Mouse (Mus musculus) embryonic facial prominence, embryonic 12.5 days (tissue): ENCODE measurements at regions not wholly inside any gene's neighbourhood (a gene's known extent, or its start where the extent isn't known, plus 50 kb on each side); places are given as distances from the start of the nearest gene placed in this dataset.

ENCODE experiments used
- ATAC-seq: fragments of 200-750 bp; cut with Nextera tagmentation; 2 replicates; pipeline ENCODE4 v1.8.0; 2017; ENCODE audit not compliant: insufficient number of reproducible peaks, insufficient read depth, low FRiP score, low TSS enrichment
- H3K27ac ChIP-seq: fragments of 300-500 bp; sonication (generic); 2 replicates; pipeline ENCODE4 v1.5.1; 2016; ENCODE audit warnings: mild to moderate bottlenecking
- H3K27me3 ChIP-seq: fragments of 300-500 bp; sonication (generic); 2 replicates; pipeline ENCODE4 v1.6.1; 2016; ENCODE audit warnings: mild to moderate bottlenecking, moderate library complexity
- H3K36me3 ChIP-seq: fragments of 300-500 bp; sonication (generic); 2 replicates; pipeline ENCODE4 v1.6.1; 2016; ENCODE audit warnings: mild to moderate bottlenecking
- H3K4me1 ChIP-seq: fragments of 300-500 bp; sonication (generic); 2 replicates; pipeline ENCODE4 v1.6.1; 2016
- H3K4me2 ChIP-seq: fragments of 300-500 bp; sonication (generic); replicated peaks from 2 replicates; pipeline ENCODE4 v1.6.1; 2016; ENCODE audit warnings: mild to moderate bottlenecking, moderate library complexity
- H3K4me3 ChIP-seq: fragments of 300-500 bp; sonication (generic); 2 replicates; pipeline ENCODE4 v1.5.1; 2016; ENCODE audit warnings: mild to moderate bottlenecking
- H3K9ac ChIP-seq: fragments of 300-500 bp; sonication (generic); 2 replicates; pipeline ENCODE4 v1.6.1; 2016; ENCODE audit warnings: mild to moderate bottlenecking, moderate library complexity
- H3K9me3 ChIP-seq: fragments of 300-500 bp; sonication (generic); 2 replicates; pipeline ENCODE4 v1.6.1; 2016; ENCODE audit warnings: mild to moderate bottlenecking, moderate library complexity
- WGBS: fragments of 180-500 bp; shearing (Covaris S2); methylation state at CpG from one replicate; pipeline ENCODE4 v1.1.7; 2016; 5-methylcytosine and 5-hydroxymethylcytosine counted together

DNA sequence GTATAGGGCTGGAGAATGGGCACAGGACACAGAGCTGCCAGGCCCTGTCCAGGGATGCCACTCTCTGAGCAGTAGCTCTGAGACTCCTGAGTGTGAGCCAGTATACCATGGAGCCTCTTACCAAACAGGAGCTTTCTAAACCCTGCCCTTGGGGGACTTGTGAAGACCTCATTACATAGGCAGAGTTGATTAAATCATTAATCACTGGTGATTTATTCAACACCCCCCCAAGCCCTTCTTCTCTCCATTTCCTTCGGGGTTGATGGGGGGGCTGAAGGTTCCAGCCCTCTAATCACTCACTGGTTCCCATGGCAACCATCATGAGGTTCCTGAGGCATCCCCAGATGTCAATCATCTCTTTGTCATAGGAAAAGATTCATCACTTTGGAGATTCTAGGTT, 81.0 kb upstream of the Plekha5 start:
- no peaks in the 10 kb centered on the region for H3K36me3 ChIP-seq
- no peaks in the 10 kb centered on the region for H3K27me3 ChIP-seq
- H3K4me3 ChIP-seq = no peak overlapping the region
- H3K4me1 ChIP-seq = peaks cover 4% of the 10 kb centered on the region; the same call in 1 of the 2 replicates
- H3K9ac ChIP-seq = no peak overlapping the region
- no peaks in the 10 kb centered on the region for H3K9me3 ChIP-seq
- H3K4me2 ChIP-seq = no peak overlapping the region
- H3K27ac ChIP-seq = no peak overlapping the region
- WGBS = 64% methylated on average over 1 of the region's 1 CpGs
- no peak for ATAC-seq

DNA sequence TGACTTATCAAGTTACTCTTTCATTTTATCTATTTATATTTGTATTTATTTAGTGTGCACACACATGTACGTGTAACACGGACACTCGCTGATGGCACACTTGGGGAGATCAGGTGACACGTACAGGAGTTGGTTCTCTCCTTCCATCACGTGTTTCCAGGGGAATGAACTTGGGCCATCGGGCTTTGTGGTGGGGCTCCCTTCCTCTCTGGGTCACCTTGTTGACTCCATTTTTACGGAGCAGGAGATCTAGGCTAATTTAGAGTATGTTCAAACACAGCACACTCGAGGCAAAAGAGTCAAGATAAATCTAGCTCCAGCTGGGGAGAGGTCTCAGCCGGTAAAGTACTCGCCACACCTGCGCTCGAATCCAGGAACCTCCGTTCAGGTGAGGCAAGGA, 84.1 kb upstream of the Plekha5 start:
- WGBS = 79% methylated on average over 13 of the region's 13 CpGs
- Histone ChIP-seq H3K9ac (no peak overlapping the region), H3K27me3 (no peaks in the 10 kb centered on the region), H3K9me3 (no peaks in the 10 kb centered on the region), H3K4me1 (peaks cover 23% of the 10 kb centered on the region), H3K4me2 (no peak overlapping the region), H3K27ac (no peak overlapping the region), H3K4me3 (no peak overlapping the region), H3K36me3 (no peaks in the 10 kb centered on the region)
- no peak for ATAC-seq

DNA sequence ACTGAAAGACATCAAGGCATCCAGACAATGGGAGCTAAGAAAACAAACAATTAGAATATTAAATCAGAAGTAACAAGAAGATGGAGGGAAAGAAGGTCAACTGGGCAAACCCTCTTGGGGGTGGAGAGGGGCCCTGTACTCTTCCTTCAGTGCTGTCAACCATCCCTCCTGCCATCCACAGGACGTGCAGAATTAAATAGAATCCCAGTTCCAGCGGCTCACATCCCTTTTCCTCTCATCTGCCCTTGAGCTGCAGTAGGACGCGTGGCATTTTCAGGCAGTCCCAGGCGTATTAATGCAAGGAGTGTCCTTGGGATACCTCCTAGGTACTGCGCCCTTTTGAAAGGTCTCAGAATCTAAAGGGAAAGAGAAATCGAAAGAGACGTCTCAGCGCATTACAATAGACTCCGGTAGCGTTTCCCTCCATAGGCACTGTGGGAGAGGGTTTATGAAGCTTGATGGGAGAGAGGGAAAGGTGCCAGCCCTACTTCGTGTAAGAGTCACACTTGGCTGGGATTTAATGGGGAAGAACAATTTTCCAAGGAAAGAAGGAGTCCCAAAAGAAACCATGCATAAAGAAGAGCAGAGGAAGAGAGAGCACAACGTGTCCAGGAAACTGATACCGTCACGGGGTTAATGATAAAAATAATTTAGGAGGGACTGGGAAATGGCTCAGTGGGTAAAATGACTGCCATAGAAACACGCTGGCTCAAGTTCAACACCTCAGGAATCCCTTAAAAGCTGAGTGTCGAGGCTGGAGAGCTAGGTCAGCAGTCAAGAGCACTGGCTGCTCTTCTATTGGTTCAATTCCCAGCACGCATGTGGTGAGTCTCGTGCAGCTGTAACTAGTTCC, 85.7 kb upstream of the Plekha5 start:
- Histone ChIP-seq H3K4me2 (peak overlapping the region; percentile 29; the same call in 1 of the 2 replicates), H3K27ac (peak overlapping the region; percentile 65; the same call in 1 of the 2 replicates), H3K27me3 (no peaks in the 10 kb centered on the region), H3K9me3 (no peaks in the 10 kb centered on the region), H3K4me1 (peaks cover 23% of the 10 kb centered on the region), H3K9ac (no peak overlapping the region), H3K36me3 (no peaks in the 10 kb centered on the region), H3K4me3 (no peak overlapping the region)
- ATAC-seq = no peak
- WGBS = 35% methylated on average over 19 of the region's 19 CpGs

DNA sequence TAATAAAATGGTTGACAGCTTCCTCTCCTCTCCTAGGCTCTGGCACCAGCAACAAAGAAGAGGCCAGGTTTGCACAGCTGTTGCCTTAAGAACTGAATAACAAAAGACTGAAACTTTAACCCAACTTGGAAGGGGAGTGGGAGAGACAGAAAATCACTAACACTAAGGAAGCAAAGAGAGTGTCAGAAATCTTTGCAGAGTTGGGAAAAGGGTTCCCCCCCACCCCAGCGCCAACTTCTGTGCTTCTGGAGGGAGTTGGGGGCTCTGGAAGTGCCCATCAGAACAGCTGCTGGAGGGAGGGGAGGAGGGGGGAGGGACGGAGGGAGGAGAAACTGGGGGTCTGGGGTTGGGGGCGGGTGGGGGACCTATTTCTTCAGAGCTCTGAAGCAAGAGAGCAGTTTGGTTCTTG, 86.8 kb upstream of the Plekha5 start:
- no peak for ATAC-seq
- Histone ChIP-seq H3K36me3 (no peaks in the 10 kb centered on the region), H3K4me1 (peaks cover 23% of the 10 kb centered on the region), H3K4me3 (no peak overlapping the region), H3K27me3 (no peaks in the 10 kb centered on the region), H3K27ac (peak overlapping the region; percentile 83), H3K9me3 (no peaks in the 10 kb centered on the region), H3K9ac (0 out of 2 replicates have a peak overlapping the region, but pooled peaks have one; percentile 10), H3K4me2 (peak overlapping the region; percentile 29)
- 4% methylated on average over 3 of the region's 3 CpGs for WGBS

DNA sequence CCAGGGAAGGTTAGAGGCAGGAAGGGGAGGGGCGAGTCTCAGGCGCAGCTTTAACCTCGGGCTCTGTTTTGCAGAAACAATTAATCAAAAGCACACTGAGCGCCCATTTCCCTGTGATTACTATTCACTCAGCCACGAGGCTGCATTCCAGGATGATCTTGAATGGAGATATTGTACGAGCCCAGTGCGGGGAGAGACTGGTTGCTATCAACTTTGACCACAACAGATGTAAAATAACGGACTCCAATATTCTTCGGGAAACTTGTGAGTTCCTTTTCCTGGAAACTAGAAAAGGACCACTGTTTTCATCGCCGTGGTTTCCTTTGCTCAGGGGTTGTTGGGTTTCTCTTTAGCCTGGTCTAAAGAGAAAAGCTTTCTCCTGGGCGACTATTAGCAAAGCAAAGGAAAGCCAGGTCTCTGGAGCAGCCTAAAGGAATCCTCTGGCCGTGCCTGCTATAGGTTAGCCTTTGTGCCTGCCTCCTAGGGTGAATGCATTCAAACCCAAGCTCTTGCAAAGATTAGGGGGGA, 87.4 kb upstream of the Plekha5 start:
- 2% methylated on average over 13 of the region's 13 CpGs for WGBS
- H3K9me3 ChIP-seq = no peaks in the 10 kb centered on the region
- no peaks in the 10 kb centered on the region for H3K27me3 ChIP-seq
- H3K4me2 ChIP-seq = peak overlapping the region; percentile 24; the same call in 1 of the 2 replicates
- peaks cover 23% of the 10 kb centered on the region for H3K4me1 ChIP-seq
- no peak overlapping the region for H3K9ac ChIP-seq
- no peak for ATAC-seq
- H3K36me3 ChIP-seq = no peaks in the 10 kb centered on the region
- peak overlapping the region; percentile 83 for H3K27ac ChIP-seq
- H3K4me3 ChIP-seq = no peak overlapping the region

DNA sequence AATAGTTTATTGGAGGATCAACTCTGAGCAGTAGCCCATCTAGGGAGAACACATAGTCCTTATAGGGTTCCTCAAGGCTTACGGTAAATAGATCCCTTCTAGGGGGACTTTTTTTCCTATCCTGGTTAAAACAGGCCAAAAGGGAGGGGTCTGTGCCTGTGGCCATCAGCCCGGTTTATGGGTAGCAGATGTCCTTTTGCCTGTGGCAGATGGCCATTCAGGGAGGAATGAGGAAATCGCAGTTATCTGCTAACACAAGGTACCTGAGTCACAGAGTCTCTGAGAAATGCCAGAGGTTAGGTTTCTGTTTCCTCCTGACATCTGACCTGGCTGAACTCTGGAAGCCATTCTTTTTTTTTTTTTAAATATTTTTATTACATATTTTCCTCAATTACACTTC, 90.5 kb upstream of the Plekha5 start:
- Histone ChIP-seq H3K4me1 (peaks cover 23% of the 10 kb centered on the region), H3K9ac (no peak overlapping the region), H3K36me3 (no peaks in the 10 kb centered on the region), H3K27ac (no peak overlapping the region), H3K4me3 (no peak overlapping the region), H3K4me2 (no peak overlapping the region), H3K27me3 (no peaks in the 10 kb centered on the region), H3K9me3 (peaks cover 3% of the 10 kb centered on the region; the same call in 1 of the 2 replicates)
- WGBS = 30% methylated on average over 3 of the region's 3 CpGs
- ATAC-seq = no peak

DNA sequence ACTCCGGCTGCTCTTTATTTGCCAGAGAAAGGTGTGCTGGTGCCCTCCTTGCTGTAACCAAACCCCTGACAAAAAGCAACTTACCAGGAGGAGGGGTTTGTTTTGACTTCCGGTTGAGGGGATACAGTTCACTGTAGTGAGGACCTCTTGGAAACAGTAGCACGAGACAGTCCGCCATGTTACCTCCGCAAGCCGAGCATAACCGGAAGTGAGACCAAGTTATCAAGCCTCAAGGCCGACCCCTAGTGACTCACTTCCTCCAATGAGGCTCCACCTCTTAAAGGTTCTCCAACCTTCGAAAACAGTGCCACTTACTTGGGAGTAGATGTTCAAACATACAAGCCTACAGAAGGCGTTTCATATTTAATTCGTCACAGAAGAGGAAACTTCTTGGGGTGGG, 115.2 kb upstream of the Plekha5 start:
- no peak for ATAC-seq
- Histone ChIP-seq H3K9ac (no peak overlapping the region), H3K4me3 (no peak overlapping the region), H3K4me2 (no peak overlapping the region), H3K4me1 (no peaks in the 10 kb centered on the region), H3K27ac (no peak overlapping the region), H3K9me3 (no peaks in the 10 kb centered on the region), H3K27me3 (no peaks in the 10 kb centered on the region), H3K36me3 (no peaks in the 10 kb centered on the region)
- WGBS = 94% methylated on average over 11 of the region's 11 CpGs

DNA sequence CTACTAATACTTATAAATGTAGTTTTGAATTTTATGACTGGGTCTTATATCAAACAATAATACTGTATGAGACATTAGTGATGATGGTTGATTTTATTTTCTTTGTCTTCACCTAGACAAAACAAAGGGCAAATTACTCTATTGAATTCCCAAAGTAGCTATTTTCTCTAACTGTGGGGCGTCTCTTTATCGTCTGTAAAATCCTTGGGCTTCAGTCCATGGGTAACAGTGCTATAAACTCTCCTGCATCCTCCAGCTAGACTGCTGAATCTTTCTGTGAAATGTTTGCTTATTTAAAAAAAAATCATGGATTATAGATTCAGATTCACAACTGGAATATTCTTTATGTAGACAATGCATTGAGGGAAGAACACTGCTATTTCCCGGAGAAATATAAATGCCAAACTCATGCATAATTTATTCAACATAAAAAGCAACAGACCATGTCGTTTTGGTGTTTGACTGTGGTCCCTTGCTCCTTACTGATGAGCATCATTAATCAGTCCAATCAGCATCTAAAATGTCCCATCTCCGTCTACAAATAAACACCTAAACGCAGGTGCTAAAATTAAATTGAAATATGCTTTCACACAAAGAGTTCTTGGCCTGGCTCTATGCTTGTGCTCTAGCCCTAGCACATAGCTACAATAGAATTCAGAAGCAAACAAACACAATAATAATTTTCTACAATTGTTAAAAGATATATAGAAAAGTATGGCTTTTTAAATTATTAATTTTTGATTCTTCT, 116.9 kb upstream of the Plekha5 start:
- no peak for ATAC-seq
- no peaks in the 10 kb centered on the region for H3K27me3 ChIP-seq
- no peak overlapping the region for H3K9ac ChIP-seq
- no peaks in the 10 kb centered on the region for H3K9me3 ChIP-seq
- H3K36me3 ChIP-seq = no peaks in the 10 kb centered on the region
- no peak overlapping the region for H3K4me3 ChIP-seq
- H3K4me1 ChIP-seq = no peaks in the 10 kb centered on the region
- 92% methylated on average over 6 of the region's 6 CpGs for WGBS
- H3K4me2 ChIP-seq = no peak overlapping the region
- no peak overlapping the region for H3K27ac ChIP-seq

DNA sequence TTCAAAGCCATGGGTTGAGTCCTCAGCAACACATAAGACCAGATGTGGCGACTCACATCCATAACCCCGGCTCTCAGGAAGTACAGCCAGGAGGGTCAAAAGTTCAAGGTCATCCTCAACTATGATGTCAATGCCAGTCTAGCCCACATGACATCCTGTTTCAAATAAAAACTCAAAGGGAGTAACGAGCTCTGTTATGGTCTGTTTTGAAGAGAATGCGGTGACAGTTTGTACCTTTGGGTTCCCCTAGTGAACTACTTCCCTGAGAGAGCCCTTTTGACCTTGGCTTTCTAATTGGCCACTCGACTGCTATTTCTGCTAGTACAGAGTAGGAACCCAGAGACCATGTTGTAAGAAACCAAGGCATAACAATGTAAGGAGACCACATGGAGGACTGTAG, 119.7 kb upstream of the Plekha5 start:
- Histone ChIP-seq H3K9me3 (no peaks in the 10 kb centered on the region), H3K27ac (no peak overlapping the region), H3K36me3 (no peaks in the 10 kb centered on the region), H3K4me2 (no peak overlapping the region), H3K4me1 (no peaks in the 10 kb centered on the region), H3K27me3 (no peaks in the 10 kb centered on the region), H3K9ac (no peak overlapping the region), H3K4me3 (no peak overlapping the region)
- 62% methylated on average over 5 of the region's 5 CpGs for whole genome bisulfite sequencing
- ATAC-seq = no peak

DNA sequence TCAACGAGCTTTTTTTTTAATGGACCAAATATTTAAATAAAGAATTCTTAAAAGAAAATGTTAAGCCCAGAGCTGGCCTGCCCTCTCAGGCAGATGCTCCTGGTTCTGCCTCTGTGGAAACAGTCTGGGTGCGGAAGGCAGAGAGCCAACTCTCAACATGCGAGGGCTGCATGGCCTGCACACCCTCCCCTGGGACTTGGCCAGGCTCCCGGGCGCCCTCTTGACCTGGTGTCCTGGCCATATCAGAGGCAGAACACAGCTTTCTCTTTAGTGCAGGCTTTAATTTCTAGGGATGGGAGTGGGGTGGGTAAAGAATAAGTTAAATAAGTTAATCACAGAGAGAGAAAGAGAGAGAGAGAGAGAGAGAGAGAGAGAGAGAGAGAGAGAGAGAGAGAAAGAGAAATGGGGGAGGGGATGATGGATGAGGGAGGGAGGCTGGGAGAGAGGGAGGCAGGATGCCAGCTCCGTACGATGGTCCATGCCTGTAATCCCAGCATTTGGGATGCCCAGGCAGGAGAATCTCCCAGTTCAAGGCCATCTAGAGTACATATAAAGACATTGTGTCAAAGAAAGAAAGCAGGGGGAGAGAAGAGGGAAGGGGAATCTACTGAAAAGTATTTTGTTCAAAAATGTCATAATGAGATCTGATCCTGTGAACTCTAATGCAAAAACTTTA, 123.2 kb upstream of the Plekha5 start:
- 51% methylated on average over 7 of the region's 7 CpGs for WGBS
- H3K27ac ChIP-seq = no peak overlapping the region
- H3K4me2 ChIP-seq = no peak overlapping the region
- H3K9me3 ChIP-seq = no peaks in the 10 kb centered on the region
- no peak overlapping the region for H3K4me3 ChIP-seq
- H3K4me1 ChIP-seq = no peaks in the 10 kb centered on the region
- ATAC-seq = no peak
- no peak overlapping the region for H3K9ac ChIP-seq
- no peaks in the 10 kb centered on the region for H3K36me3 ChIP-seq
- H3K27me3 ChIP-seq = no peaks in the 10 kb centered on the region

DNA sequence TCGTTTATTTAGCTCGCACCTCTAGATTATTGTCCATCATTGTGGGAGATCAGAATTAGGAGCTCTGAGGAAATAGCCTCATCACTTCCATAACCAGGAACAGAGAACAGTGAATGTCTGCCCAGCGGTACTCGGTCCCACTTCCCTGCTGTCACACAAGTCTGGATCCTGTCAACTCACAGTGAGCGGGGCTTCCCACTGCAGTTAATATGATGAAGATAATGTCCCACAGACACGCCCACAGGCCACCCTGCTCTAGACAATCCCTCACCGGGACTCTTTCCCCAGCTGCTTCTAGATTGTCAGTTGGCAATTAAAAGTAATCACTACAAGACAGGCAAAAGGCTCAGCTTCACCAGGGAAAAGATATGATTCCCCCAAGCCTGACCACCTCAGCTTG, 124.2 kb upstream of the Plekha5 start:
- H3K27ac ChIP-seq = no peak overlapping the region
- ATAC-seq = no peak
- H3K9me3 ChIP-seq = no peaks in the 10 kb centered on the region
- H3K4me2 ChIP-seq = no peak overlapping the region
- no peak overlapping the region for H3K9ac ChIP-seq
- no peaks in the 10 kb centered on the region for H3K4me1 ChIP-seq
- no peaks in the 10 kb centered on the region for H3K36me3 ChIP-seq
- 53% methylated on average over 7 of the region's 7 CpGs for WGBS
- no peaks in the 10 kb centered on the region for H3K27me3 ChIP-seq
- no peak overlapping the region for H3K4me3 ChIP-seq
